Mouse (Mus musculus) A20 (cell line): ENCODE results near the gene Ppp6r2.

ENCODE experiments used
- DNase-seq: peaks from one replicate; pipeline ENCODE4 v3.0.0-alpha.2; 2011; ENCODE audit warnings: low read depth, low spot score

Ppp6r2 gene

DNA sequence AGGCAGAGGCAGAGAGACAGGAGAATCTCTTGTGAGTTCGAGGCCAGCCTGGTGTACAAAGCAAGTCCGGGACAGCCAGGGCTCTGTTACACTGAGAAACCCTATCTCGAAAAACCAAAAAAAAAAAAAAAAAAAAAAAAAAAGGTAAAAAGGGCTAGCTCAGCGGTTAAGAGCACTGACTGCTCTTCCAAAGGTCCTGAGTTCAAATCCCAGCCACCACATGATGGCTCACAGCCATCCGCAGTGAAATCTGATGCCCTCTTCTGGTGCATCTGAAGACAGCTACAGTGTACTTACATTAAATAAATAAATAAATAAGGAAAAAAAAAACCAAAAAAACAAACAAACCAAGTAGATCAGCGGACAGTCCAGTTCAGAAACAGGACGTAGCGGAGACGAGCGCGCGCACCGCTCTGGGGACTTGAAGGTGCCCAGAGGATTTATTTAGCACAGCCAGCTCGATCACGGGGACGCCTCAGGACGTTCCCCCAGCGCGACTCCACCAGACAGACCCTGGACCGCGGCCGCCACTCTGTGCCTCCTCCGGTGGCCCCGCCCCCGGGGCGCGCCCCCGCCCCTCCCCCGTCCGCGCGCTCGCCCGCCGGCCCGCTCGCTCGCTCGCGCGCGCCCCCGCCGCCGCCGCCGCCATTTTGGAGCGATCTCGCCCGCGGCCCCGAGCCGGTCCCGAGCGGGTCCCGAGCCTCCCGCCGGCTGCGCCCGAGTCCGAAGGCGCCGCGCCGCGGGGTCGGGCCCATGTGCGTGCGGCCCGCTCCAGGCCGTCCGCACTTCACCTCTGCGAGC, at the start of gene Ppp6r2:
Ppp6r2 (plus strand) TSS at position 639 of the 801 bp plus-strand sequence.
- peak; percentile 91 for DNase-seq

DNA sequence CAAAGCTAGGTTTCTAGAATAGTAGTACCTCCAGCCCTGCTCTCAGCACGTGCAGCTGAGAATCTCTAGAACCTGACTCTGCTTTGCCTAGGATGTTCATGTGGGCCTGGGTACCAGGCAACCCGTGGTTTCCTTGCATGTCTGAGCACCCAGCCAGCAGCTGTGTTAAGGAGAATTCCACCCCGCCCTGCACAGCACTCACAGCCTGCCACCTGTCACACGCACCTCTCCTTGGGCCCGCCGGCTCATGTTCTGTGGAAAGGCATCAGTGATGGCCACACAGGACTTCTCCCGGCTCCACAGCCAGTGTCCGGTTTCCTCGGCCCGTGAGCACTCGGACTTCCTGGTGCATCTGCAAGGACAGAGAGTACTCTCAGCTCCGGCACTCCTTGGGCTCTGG, 45.9 kb upstream of the Ppp6r2 start:
- DNase-seq: no peak

DNA sequence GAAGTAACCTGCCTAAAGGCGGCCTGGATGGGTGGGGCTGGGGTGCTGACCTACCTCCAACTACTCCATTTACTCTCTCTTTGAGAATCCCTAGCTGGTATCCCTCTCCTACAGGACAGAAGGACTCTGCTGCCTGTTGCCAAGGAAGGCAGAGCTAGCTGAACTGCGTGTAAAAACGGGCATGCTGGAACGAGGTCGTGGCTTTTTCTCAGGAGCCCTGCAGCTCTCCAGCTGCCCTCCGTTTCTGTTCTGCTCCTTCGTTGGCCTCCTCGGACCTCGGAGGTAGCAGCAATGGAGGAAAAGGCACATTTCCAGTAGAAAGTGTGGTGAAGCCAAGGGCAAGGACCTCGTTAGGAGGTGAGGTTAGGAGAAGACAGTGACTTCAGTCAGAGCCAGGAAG, 42.4 kb upstream of the Ppp6r2 start:
- DNase-seq: no peak

DNA sequence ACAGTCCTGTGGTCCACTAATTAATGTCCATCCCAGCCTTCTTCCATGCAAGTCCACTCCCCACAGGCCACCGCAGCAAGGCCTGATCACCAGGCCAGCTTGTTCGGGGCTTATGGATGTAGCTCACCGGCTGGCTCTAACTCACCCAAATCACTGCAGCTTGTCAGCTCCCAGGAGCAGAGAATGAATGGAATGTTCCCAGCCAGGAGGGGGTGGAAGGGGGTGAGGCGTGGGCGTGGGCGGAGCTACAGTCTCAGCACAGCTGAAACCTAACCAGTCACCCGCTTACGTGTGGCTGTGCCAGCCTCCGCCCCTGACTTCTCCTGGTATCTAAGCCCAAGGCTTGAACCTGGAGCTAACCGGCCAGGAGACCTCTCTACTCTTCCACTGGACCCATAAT, 41.9 kb upstream of the Ppp6r2 start:
- DNase-seq: no peak

DNA sequence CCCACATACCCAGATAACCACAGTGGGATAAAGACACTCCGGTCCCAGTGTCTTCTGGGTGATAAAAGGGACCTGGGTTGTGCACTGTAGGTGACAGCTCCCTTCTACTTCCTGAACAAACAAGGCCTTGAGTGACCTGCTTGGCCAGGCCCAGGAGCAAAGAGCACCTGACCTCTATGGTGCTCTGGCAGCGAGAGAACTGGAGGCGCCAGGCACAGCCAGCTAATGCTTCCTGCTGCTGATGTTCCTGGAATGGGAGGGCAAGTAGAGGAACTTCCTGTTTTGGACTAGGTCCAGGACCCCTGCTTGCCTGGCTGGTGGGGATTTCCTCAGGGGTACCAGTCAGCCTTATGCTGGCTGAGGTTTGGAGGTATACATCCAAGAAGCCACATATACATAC, 41.3 kb upstream of the Ppp6r2 start:
- DNase-seq: no peak

DNA sequence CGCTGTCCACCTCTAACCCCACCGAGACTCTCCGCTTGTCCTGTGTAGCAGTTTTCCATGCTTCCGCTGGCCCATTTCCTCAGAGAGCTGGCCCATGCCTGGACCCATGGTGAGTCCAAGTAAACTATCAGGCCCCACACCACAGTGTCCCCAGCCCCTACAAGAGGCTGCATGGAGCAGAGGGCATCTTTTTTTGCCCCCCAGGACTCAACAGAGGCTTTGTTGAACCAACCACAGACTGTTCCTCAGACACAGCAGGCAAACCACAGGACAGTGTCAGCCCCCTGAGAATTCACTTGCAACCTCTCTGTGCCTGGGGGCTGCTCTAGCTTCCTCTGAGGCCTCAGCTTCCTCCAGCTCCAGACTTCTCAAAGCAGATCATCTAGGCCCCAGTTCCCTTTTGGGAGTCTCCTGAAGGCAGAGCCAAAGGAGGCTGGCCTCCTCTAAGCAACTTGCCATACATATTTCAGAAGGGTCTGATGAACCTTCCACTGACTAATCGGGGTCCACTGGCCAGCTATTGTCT, 39.8 kb upstream of the Ppp6r2 start:
- DNase-seq: no peak

DNA sequence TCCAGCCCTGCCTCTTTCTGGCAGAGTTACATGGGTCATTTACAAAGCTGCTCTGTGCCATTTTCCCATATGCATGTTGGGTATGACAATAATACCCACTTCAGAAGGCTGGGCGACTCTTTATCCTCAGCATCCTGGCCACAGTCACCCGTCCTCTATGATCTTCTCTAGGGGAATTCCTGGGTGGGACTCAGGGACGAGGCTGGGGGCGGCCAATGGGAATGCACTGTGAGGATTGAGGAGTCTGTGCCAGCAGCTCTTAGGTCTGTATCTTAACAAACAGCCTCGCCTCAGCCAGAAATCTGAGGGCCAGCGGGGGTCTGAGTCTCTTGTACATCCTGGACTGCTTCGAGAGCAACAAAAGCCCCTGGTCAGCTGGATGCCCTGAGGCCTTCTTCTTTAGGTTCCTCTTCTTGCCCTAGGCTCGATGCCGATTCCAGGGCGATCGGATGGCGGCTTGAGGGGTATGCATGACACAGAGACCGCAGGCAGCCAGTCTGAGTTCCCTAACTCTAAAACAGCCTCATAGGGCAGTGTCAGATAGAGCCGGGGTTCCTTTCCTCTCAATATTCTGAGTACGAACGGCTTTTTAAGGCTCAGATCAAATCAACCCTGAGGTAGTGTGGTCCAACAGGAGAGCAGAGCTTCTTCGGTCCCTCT, 38.9 kb upstream of the Ppp6r2 start:
- no peak for DNase-seq

DNA sequence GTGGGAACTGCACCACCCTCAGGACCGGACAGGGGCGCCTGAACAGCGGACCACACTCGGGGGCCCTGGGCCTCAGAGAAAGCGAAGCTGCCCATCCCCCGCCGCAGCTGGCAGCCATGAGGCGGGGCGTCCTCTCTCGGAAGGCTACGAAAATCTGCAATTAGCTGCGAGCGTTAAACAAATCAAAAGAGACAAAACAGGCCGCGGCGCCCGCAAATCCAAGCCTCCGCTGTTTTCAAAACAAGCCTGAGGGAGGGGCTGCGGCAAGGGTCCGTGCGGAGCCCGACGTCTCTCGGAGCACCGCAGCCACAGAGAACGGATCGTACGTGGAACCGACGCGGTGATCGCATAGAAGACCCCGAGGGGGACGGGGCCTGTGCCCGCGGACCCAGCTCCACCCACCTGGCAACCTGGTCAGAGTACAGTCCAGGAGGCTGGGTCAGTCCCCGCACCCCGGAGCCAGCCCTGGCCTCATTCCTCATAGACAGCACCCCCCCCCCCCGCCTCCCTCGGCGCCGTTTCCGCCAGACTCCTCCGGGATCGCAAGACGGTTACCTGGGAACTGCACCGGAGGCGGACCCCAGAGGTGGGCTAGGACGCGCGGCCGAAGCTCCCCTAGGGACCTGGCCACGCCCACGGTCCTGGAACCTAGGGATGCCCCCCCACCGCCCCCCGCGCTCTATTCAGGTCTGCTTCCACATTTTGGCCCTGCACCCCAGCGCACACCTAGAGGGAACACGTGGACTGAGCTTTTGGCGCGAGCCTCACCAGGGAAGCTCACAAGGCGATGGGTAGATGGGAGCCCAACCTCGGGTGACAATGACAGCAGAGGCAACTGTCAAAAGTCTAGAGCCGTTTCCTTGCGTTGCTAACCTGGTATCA, 38.1 kb upstream of the Ppp6r2 start:
- peak; percentile 79 for DNase-seq

DNA sequence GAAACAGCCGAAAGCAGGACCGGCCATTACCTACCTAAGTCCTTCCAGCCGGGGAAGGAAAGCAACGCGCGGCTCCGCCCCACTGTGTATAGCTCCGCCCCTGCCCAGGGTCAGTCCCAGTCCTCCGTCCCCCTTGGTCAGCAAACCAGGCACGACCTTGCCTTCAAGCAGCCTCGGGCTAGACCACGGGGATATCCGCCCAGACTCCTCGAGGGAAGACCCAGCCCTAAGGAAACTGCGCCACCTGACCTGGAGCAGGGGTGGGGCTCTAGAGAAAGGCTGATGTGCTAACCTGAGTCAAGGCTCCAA, 37.5 kb upstream of the Ppp6r2 start:
- DNase-seq: peak; percentile 74

DNA sequence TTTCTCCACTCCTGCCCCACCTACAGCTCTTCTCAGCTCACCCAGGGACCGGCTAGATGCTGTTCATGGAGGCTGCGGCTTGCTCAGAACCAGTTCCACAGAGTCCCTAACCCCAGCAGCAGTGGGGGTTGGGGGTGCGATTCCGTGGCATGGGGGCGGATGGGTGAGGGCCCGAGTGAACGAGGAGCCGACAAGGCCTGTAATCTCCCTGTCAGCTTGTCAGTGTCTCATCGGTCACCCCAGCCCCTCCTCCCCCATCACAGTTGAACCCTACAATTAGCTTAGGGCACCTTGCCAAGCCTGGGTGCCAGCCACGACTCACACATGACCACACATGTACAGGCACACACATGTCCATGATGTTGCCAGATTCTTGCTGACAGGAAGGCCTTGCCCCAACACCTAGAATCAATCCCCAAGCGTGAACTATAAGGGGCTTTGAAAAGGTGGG, 36.4 kb upstream of the Ppp6r2 start:
- no peak for DNase-seq

DNA sequence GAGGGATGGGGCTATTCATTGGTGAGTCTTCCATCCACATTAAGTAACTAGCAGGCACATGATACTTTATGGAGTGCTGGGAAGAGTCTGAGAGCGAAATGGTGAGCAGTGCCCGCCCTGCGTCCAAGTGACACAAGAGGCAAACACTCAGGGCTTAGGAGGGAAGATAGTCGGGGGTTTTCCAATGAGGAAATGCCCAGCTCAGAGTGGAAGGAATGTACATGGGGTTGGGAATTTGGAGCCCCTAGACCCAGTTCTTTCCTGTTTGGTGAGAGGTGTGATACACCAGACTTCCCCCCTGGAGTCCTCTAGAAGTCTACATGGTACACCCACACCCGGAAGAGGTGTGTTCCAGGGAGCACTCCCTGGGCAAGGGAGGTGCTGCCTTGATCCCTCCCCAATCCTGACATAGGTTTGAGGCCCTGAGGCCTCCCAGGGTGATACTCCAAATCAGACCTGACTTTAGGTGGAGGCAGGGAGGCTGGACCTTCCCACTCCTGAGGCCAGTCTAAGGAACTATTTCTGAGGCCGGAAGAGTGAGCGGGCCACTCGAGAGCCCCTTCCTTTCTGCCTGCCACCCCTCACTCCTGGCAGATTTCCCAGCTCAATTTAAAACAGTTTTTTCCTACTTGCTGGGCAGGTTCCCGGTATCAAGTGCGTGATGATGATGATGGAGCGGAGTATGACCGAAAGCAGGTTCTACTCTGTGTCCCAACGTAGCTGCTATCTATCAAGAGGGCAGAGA, 35.8 kb upstream of the Ppp6r2 start:
- no peak for DNase-seq

DNA sequence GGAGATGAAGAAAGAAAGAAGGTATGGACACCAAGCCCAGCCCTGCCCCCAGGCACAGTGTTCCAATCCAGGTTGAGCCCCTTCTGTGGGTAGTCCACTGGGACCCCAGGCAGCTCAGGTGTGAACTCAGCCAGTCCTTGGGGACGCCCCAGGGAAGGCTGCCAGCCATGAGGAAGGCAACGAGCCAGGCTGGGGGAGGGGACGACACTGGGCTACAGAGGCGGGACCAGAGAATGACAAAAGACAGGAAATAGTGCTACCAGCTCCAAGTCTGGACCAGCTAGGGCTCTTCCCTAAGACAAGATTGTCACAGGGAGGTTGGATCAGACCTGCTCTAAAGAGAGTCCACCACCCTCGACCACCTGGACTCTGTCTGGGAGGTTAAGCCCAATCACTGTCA, 34.2 kb upstream of the Ppp6r2 start:
- peak; percentile 60 for DNase-seq

DNA sequence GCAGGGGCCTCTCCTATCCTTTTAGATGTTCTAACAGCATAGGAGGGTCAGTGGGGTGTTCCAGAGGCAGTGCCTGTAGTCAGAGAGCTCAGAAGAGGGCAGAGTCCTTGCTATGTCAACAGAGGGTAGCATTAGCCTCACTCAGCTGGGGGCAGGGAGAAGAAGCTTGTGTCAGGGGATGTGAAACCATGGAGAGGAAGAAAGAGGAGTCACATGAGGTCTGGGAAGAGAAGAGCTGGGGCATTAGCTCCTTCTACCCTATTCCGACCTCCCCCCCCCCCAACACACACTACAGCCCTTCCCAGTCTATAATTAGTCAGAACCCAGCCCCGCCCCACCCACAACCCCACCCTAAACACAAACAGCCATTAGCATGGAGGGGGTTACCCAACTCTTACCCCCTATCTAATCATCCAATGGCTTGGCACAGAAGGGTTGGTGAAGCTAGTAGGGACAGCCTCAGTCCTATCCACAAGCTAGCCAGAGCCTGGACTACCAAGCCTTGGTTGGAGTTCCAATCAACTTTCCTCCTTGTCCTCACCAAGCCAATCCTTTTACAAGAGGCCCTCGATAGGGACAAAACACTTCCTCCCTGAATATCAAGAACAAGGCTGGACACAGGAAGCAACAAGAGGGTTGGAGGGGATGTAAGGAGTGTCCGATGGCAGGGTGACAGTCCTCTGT, 33.6 kb upstream of the Ppp6r2 start:
- peak; percentile 64 for DNase-seq

DNA sequence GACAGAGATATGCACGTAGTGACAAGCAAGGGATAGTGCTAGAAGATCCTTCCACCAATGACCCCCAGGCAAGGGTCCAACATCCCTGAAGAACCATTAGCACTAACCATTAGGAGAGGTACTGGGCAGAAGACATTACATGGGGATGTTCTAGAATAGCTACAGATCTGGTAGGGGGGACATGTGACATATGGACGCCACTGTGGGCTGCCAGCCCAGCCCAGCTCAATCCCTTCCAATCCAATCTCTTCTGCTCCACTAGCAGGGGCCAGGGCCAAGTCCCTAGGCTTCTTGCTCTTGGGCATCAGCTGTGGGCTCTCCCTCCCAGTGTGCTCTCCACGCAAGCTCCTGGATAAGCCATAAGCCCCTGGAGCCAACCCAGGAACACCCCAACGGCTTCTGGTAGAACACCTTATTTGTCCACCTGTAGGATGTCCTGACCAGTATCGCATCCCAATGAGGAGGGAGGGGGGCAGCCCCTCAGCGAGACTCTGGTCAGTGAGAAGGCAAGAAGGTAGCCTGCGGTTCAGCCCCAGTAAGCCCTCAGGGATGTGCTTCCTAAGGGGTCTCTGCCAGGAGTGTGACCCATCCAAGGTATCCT, 33.0 kb upstream of the Ppp6r2 start:
- peak; percentile 14 for DNase-seq

DNA sequence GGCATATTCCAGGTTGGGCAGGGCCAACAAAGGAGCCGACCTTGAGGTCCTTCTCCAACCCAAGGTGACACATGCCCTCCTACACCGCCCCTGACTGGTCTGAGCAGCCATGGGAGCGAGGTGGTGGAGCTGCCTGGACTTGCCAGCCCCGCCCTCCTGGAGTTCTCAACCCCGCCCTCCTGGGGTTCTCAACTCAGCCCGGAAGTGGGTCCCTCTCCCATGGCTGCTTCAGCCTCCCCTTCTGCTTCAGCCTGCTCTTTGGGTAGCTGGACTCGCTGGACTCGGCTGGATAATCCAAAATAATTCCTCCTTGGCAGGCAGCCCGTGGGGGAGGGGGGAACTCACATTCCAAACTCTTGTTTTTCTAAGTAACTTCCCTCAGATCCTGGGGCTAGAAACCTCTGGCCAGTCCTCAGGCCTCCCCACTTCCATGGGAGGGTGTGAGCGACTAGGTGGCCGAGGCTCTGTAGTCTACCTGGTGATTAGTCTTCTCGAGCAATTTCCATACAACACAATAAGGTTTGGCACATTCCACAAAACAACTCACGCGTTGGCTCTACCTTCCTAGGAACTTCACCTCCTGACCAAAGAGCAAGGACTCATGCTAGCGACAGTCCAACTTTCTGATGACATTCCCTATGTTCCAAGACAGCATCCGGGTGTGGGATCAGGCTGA, 32.3 kb upstream of the Ppp6r2 start:
- peak; percentile 58 for DNase-seq

DNA sequence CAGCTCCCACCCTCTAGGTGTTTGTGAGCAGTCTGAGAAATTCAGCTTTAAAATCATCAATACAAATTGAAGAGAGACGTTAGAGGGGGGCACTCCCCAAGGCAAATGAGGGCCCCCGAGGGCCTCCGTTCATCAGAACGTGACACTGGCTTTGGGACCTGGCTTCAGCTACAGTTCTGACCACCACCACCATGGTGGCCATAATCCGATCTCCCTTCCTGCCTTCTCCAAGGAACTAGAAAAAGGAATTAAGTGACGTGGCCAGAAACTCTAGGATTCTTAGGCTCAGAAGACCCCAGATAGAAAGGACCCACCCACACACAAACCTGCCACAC, 31.8 kb upstream of the Ppp6r2 start:
- peak; percentile 57 for DNase-seq

DNA sequence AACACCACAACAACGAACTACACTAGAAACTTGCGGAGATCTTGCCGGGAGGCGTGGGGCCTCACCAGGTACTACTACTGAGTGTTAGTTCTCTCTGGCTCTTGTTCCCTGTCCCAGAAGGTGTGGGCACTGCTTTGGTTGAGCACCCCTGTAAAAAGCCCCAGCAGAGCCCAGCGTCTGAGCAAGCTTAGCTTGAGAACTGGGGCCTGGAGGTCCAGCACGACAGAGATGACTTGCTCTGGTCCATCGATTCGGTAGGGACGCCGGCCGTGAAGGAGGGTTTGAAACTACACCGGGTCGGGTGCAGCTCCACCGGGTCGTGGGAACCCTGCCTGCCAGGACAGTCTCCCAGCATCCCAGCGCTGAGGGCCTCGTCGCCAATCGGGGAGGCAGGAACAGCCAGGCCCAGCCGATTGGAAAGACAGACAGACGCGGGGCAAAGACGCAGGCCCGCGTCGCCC, 31.2 kb upstream of the Ppp6r2 start:
- peak; percentile 70 for DNase-seq

DNA sequence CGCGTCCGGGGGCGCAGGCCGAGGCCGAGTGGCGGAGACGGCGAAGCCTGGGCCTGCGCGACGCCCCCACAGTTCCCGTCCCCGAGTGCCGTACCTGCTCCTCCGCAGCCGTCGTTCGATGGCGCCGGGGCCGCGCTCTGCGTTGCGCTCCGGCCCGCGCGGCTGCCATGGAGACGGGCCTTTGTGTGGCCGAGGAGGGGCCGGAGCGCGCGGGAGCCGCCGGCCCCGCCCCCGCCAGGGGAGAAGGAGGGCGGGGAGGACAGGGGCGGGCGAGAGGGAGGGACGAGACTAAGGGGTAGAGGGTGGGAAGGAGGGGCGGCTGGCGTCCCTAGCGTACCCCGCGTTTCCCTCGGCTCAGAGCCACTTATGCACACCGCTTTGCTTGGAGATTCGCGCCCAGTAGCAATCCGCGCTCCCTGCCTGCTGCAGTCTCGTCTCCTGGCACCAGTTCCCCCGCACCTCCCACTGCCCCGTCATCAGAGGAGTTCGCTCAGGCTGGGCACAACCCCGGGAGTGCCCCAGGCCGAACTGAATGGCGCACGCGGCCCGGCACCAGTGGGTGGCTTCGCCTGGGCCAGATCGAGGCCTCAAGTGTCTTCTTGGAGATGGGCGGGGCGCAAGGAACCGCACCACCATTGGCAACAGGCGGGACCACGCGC, 30.7 kb upstream of the Ppp6r2 start, which contains the start of gene Plxnb2:
Plxnb2 (minus strand) TSS at position 218 of the 659 bp plus-strand sequence.
- peak; percentile 92 for DNase-seq
